ENCODE assay signal across 12 mouse cellular contexts in genomic region chr1:183182641-183183414, GRCm38 (mm10). TPM values are rescaled to one million over a fixed set of nuclear protein-coding genes. Genes with fewer than 3 reads are reported as not detected.
DNase-seq lines count a peak whose midpoint lies in the region; ATAC-seq and TF ChIP-seq lines count a peak whose summit lies in the region.
"Had no signal": no experiment of that assay in that cellular context is flagged by ENCODE, and none has a peak within 500 bp of the region (broad histone marks: within the 10 kb centered on the region; RNA-seq: fewer than 3 reads in every experiment).

No protein-coding gene starts in this region.

- no peaks in the 10 kb centered on the region for H3K27me3 ChIP-seq in heart, embryonic 12.5 days (replicated peaks)
- no peaks in the 10 kb centered on the region for H3K27me3 ChIP-seq in neural tube, embryonic 13.5 days
- H3K27me3 ChIP-seq in limb, embryonic 12.5 days, result no peaks in the 10 kb centered on the region
- no peaks in the 10 kb centered on the region for H3K27me3 ChIP-seq in stomach, postnatal 0 days (ENCODE audit: control insufficient read depth, insufficient read depth, low read length)

- ATAC-seq in heart, embryonic 12.5 days (ENCODE audit: insufficient number of reproducible peaks, low FRiP score), result peak; percentile 59; the same call in 1 of the 2 replicates
- ATAC-seq in neural tube, embryonic 13.5 days (ENCODE audit: low read depth), result no peak
- ATAC-seq in limb, embryonic 12.5 days (ENCODE audit: insufficient number of reproducible peaks, insufficient read depth, low FRiP score, low TSS enrichment, low read depth), result no peak
- ATAC-seq in stomach, postnatal 0 days (ENCODE audit: low FRiP score, low TSS enrichment), result no peak

- H3K9ac ChIP-seq in heart, embryonic 12.5 days, result no peak overlapping the region
- H3K9ac ChIP-seq in neural tube, embryonic 13.5 days, result no peak overlapping the region
- H3K9ac ChIP-seq in limb, embryonic 12.5 days (replicated peaks), result no peak overlapping the region
- no peak overlapping the region for H3K9ac ChIP-seq in stomach, postnatal 0 days (ENCODE audit: low read length)

- H3K27ac ChIP-seq in heart, embryonic 12.5 days (ENCODE audit: poor library complexity, severe bottlenecking), result peak overlapping the region; percentile 86
- peak overlapping the region; percentile 39; the same call in 1 of the 2 replicates for H3K27ac ChIP-seq in neural tube, embryonic 13.5 days (replicated peaks)
- peak overlapping the region; percentile 50 for H3K27ac ChIP-seq in limb, embryonic 12.5 days
- H3K27ac ChIP-seq in stomach, postnatal 0 days (replicated peaks), result no peak overlapping the region

- no peaks in the 10 kb centered on the region for H3K36me3 ChIP-seq in heart, embryonic 12.5 days
- no peaks in the 10 kb centered on the region for H3K36me3 ChIP-seq in neural tube, embryonic 13.5 days
- H3K36me3 ChIP-seq in limb, embryonic 12.5 days, result no peaks in the 10 kb centered on the region
- no peaks in the 10 kb centered on the region for H3K36me3 ChIP-seq in stomach, postnatal 0 days (ENCODE audit: control insufficient read depth, insufficient read depth, low read length)

- WGBS in heart, embryonic 12.5 days, result 27% methylated on average over 12 of the region's 12 CpGs
- 45% methylated on average over 12 of the region's 12 CpGs for WGBS in neural tube, embryonic 13.5 days
- WGBS in limb, embryonic 12.5 days, result 48% methylated on average over 12 of the region's 12 CpGs
- WGBS in stomach, postnatal 0 days, result 36% methylated on average over 12 of the region's 12 CpGs

- TF ChIP-seq EP300 in stomach, postnatal 0 days (optimal IDR thresholded peaks at IDR 0.05), result no peak

- H3K4me2 ChIP-seq in heart, embryonic 12.5 days, result peak overlapping the region; percentile 33
- no peak overlapping the region for H3K4me2 ChIP-seq in neural tube, embryonic 13.5 days
- no peak overlapping the region for H3K4me2 ChIP-seq in limb, embryonic 12.5 days
- no peak overlapping the region for H3K4me2 ChIP-seq in stomach, postnatal 0 days (replicated peaks; ENCODE audit: low read depth)

- no peak for DNase-seq in heart, postnatal 4 days
- no peak for DNase-seq in neural tube, embryonic 10.5 days (ENCODE audit: extremely low spot score, low spot score)
- DNase-seq in stomach, postnatal 0 days (ENCODE audit: low spot score), result peak; percentile 29
- no peak for DNase-seq in embryo, embryonic 11 days
- no peak for DNase-seq in left cerebral cortex, adult 18-20 months (ENCODE audit: low spot score in 2 of 2)
- DNase-seq: adrenal gland, adult 2 months; kidney, postnatal 36 days; lung, adult 18-20 months; thymus, postnatal 14 days had no signal

- no peak overlapping the region for H3K4me3 ChIP-seq in heart, embryonic 12.5 days
- no peak overlapping the region for H3K4me3 ChIP-seq in neural tube, embryonic 13.5 days
- H3K4me3 ChIP-seq in limb, embryonic 12.5 days (replicated peaks), result no peak overlapping the region
- H3K4me3 ChIP-seq in stomach, postnatal 0 days (ENCODE audit: low read depth, low read length), result no peak overlapping the region

- H3K4me1 ChIP-seq in heart, embryonic 12.5 days (replicated peaks), result peaks cover 62% of the 10 kb centered on the region
- peaks cover 26% of the 10 kb centered on the region for H3K4me1 ChIP-seq in neural tube, embryonic 13.5 days (replicated peaks)
- H3K4me1 ChIP-seq in limb, embryonic 12.5 days (replicated peaks), result peaks cover 52% of the 10 kb centered on the region
- 0 out of 2 replicates have a peak, but pooled peaks cover 2% of the 10 kb centered on the region for H3K4me1 ChIP-seq in stomach, postnatal 0 days (replicated peaks; ENCODE audit: control insufficient read depth, insufficient read depth)

- no peaks in the 10 kb centered on the region for H3K9me3 ChIP-seq in heart, embryonic 12.5 days (replicated peaks)
- no peaks in the 10 kb centered on the region for H3K9me3 ChIP-seq in neural tube, embryonic 13.5 days
- H3K9me3 ChIP-seq in limb, embryonic 12.5 days, result no peaks in the 10 kb centered on the region
- H3K9me3 ChIP-seq in stomach, postnatal 0 days (ENCODE audit: control insufficient read depth, low read length), result no peaks in the 10 kb centered on the region

- TF ChIP-seq CTCF in stomach, postnatal 0 days (IDR thresholded peaks at IDR 0.05; ENCODE audit: low read depth), result no peak

RNA-seq across cellular contexts. Expression of gene Disp1, which starts 38.5 kb away (rescaled TPM):
- polyA plus RNA-seq in heart, embryonic 12.5 days (2016; fragmentation: Nextera tagmentation; extraction: Ambion mirVana), result 10.9 and 12.4 TPM in 2 replicates
- 10 to 100 TPM; 10.6 to 11.7 TPM for total RNA-seq in heart, postnatal 4 days (2021)
- 8.1 and 10.0 TPM in 2 replicates for polyA plus RNA-seq in neural tube, embryonic 13.5 days (2015; fragmentation: Nextera tagmentation; extraction: Ambion mirVana)
- 22.1 and 25.3 TPM in 2 replicates for polyA plus RNA-seq in limb, embryonic 12.5 days (2016; fragmentation: Nextera tagmentation; extraction: Ambion mirVana)
- polyA plus RNA-seq in stomach, postnatal 0 days (2015; fragmentation: Nextera tagmentation; extraction: Ambion mirVana), result 5.9 and 6.3 TPM in 2 replicates
- total RNA-seq in left cerebral cortex, adult 18-20 months (2021), result 1 to 10 TPM; 5.7 to 6.6 TPM
